Mouse (Mus musculus) neural tube, embryonic 15.5 days (tissue): ENCODE results near the gene Atp8b4. TPM values are rescaled to one million over a fixed set of nuclear protein-coding genes. Genes with fewer than 3 reads are reported as not detected.
"Not testable (repeated sequence)": the region's sequence is repeated elsewhere in the genome, so short reads cannot be mapped to it uniquely, and the experiment has no call there.

Experiments
- ATAC-seq: fragments of 200-750 bp; cut with Nextera tagmentation; 2 replicates; pipeline ENCODE4 v1.8.0; 2017; ENCODE audit warnings: mild to moderate bottlenecking, moderate TSS enrichment, moderate library complexity; ENCODE audit not compliant: low FRiP score
- H3K27ac ChIP-seq: fragments of 300-500 bp; sonication (generic); replicated peaks from 2 replicates; pipeline ENCODE4 v1.5.1; 2015; ENCODE audit warnings: mild to moderate bottlenecking, inconsistent platforms
- H3K27me3 ChIP-seq: fragments of 300-500 bp; sonication (generic); replicated peaks from 2 replicates; pipeline ENCODE4 v1.6.1; 2015; ENCODE audit warnings: inconsistent platforms
- H3K36me3 ChIP-seq: fragments of 300-500 bp; sonication (generic); 2 replicates; pipeline ENCODE4 v1.6.1; 2015; ENCODE audit warnings: inconsistent platforms
- H3K4me1 ChIP-seq: fragments of 300-500 bp; sonication (generic); 2 replicates; pipeline ENCODE4 v1.6.1; 2015; ENCODE audit warnings: inconsistent platforms
- H3K4me2 ChIP-seq: fragments of 300-500 bp; sonication (generic); 2 replicates; pipeline ENCODE4 v1.6.1; 2015; ENCODE audit warnings: inconsistent platforms, mild to moderate bottlenecking, moderate library complexity
- H3K4me3 ChIP-seq: fragments of 300-500 bp; sonication (generic); replicated peaks from 2 replicates; pipeline ENCODE4 v1.5.1; 2015; ENCODE audit warnings: mild to moderate bottlenecking, inconsistent platforms
- H3K9ac ChIP-seq: fragments of 300-500 bp; sonication (generic); replicated peaks from 2 replicates; pipeline ENCODE4 v1.6.1; 2015; ENCODE audit warnings: mild to moderate bottlenecking, inconsistent platforms
- H3K9me3 ChIP-seq: fragments of 300-500 bp; sonication (generic); replicated peaks from 2 replicates; pipeline ENCODE4 v1.6.1; 2016; ENCODE audit warnings: inconsistent platforms
- WGBS: fragments of 180-500 bp; shearing (Covaris S2); methylation state at CpG from one replicate; pipeline ENCODE4 v1.1.7; 2015; ENCODE audit warnings: mixed read lengths; 5-methylcytosine and 5-hydroxymethylcytosine counted together
- polyA plus RNA-seq: library from polyadenylated mRNA; unstranded; fragments of >200 nt; fragmentation: Nextera tagmentation; extraction: Ambion mirVana; gene quantifications from 2 replicates; pipeline ENCODE4 v1.2.1, GENCODE M21; 2015

Gene Atp8b4
- 0.08 and 3.3 TPM in 2 replicates for polyA plus RNA-seq

DNA sequence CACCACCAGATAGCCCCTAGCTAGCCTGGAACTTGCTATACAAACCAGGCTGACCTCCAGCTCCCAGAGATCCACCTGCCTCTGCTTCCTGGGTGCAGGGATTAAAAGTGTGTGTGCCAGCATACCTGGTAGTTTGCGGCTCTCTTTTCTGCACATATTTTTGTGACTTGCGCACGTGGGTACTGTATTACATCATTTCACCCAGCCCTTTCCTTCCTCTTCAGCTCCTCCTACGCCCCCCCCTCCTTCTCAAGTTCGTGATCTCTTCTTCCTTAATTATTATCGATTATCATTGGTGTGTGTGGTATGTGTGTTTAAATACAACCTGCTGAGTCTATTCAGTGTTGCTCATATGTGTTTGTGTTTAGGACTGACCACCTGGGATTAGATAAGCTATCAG lies at the start of gene Atp8b4:
Gene Atp8b4 (minus strand): TSS at position 154 of the 400 bp plus-strand sequence.
- Histone ChIP-seq H3K4me2 (no peak within 1 kb of the TSS), H3K9ac (no peak within 1 kb of the TSS), H3K4me1 (peaks cover under 1% of the 10 kb centered on the region; the same call in 1 of the 2 replicates), H3K9me3 (no peaks in the 10 kb centered on the region), H3K27me3 (no peaks in the 10 kb centered on the region), H3K4me3 (no peak within 1 kb of the TSS), H3K36me3 (no peaks in the 10 kb centered on the region), H3K27ac (no peak within 1 kb of the TSS)
- 89% methylated on average over 6 of the region's 6 CpGs for WGBS
- ATAC-seq, result no peak

GRCm38 (mm10) chr2:126549681-126550080 lies 49.2 kb upstream of the Atp8b4 start:
- no peak overlapping the region for H3K27ac ChIP-seq
- H3K9me3 ChIP-seq, result no peaks in the 10 kb centered on the region
- H3K9ac ChIP-seq, result no peak overlapping the region
- no peak overlapping the region for H3K4me2 ChIP-seq
- H3K4me3 ChIP-seq, result no peak overlapping the region
- peaks cover 27% of the 10 kb centered on the region for H3K27me3 ChIP-seq
- 86% methylated on average over 7 of the region's 7 CpGs for WGBS
- no peak for ATAC-seq
- H3K36me3 ChIP-seq, result no peaks in the 10 kb centered on the region
- peaks cover 18% of the 10 kb centered on the region for H3K4me1 ChIP-seq

GRCm38 (mm10) chr2:126546392-126546791 lies 45.9 kb upstream of the Atp8b4 start:
- 91% methylated on average over 3 of the region's 3 CpGs for WGBS

DNA sequence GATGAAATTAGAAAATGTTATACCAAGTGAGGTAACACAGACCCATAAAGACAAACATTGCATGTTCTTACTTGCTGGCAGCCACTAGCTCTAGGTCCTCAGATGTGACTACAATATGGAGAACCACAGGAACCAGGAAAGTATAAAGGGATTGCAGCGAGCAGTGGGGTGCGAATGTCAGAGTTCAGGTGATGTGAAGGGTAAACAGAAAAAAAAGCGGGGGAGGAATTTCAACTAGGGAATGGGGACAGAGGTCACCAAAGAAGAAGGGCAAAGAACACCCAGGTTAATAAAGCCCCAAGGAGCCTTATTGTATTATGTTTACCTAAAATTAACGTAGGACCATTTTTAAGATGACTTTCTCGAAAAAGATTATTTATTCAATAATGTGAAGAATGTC lies 44.8 kb upstream of the Atp8b4 start:
- H3K9me3 ChIP-seq, result no peaks in the 10 kb centered on the region
- no peaks in the 10 kb centered on the region for H3K4me1 ChIP-seq
- no peak overlapping the region for H3K4me3 ChIP-seq
- 83% methylated on average over 5 of the region's 5 CpGs for WGBS
- no peak overlapping the region for H3K4me2 ChIP-seq
- H3K27me3 ChIP-seq, result no peaks in the 10 kb centered on the region
- ATAC-seq, result no peak
- H3K36me3 ChIP-seq, result no peaks in the 10 kb centered on the region
- no peak overlapping the region for H3K27ac ChIP-seq
- H3K9ac ChIP-seq, result no peak overlapping the region

More at GRCm38 (mm10) chr2:126546392-126546791, 45.9 kb upstream of the Atp8b4 start:
- Histone ChIP-seq H3K4me1 (no peaks in the 10 kb centered on the region), H3K36me3 (no peaks in the 10 kb centered on the region), H3K27me3 (peaks cover 7% of the 10 kb centered on the region; the same call in 1 of the 2 replicates), H3K27ac (no peak overlapping the region), H3K4me2 (no peak overlapping the region), H3K9me3 (no peaks in the 10 kb centered on the region), H3K9ac (no peak overlapping the region), H3K4me3 (no peak overlapping the region)
- ATAC-seq, result no peak

GRCm38 (mm10) chr2:126542211-126542610 lies 41.7 kb upstream of the Atp8b4 start:
- no peak for ATAC-seq
- H3K27ac ChIP-seq, result no peak overlapping the region
- H3K36me3 ChIP-seq, result no peaks in the 10 kb centered on the region
- no peaks in the 10 kb centered on the region for H3K9me3 ChIP-seq
- H3K4me2 ChIP-seq, result no peak overlapping the region
- no peaks in the 10 kb centered on the region for H3K27me3 ChIP-seq
- 90% methylated on average over 5 of the region's 5 CpGs for WGBS
- H3K4me3 ChIP-seq, result no peak overlapping the region
- H3K9ac ChIP-seq, result no peak overlapping the region
- H3K4me1 ChIP-seq, result no peaks in the 10 kb centered on the region

- H3K27ac ChIP-seq, result no peak overlapping the region
- ATAC-seq, result no peak
- no peaks in the 10 kb centered on the region for H3K9me3 ChIP-seq
- H3K36me3 ChIP-seq, result no peaks in the 10 kb centered on the region
- no peak overlapping the region for H3K9ac ChIP-seq
- WGBS, result 91% methylated on average over 6 of the region's 6 CpGs
- H3K4me2 ChIP-seq, result no peak overlapping the region
- H3K4me3 ChIP-seq, result no peak overlapping the region
- H3K27me3 ChIP-seq, result no peaks in the 10 kb centered on the region
- H3K4me1 ChIP-seq, result no peaks in the 10 kb centered on the region
Measured at GRCm38 (mm10) chr2:126540390-126540925, 40.0 kb upstream of the Atp8b4 start.

DNA sequence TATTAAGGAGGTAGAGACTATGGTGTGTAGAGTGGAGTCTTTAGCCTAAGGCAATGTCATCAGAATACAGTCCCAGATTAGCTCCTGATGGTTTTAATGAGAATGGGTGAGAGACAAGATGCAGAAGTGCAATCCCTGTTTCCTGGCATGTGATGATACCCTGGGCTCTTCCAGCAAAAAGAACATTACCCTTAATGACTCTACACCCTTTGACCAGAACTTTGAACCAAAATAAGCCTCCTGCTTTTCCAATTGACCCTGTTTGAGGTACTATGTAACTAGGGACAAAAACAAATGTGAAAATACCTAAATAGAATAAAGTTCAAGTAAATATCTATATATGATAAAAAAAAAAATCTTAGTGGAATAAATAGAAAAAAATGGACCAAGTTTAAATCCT lies 37.2 kb upstream of the Atp8b4 start:
- Histone ChIP-seq H3K4me1 (no peaks in the 10 kb centered on the region), H3K4me2 (no peak overlapping the region), H3K9me3 (no peaks in the 10 kb centered on the region), H3K9ac (no peak overlapping the region), H3K36me3 (no peaks in the 10 kb centered on the region), H3K4me3 (no peak overlapping the region), H3K27ac (no peak overlapping the region), H3K27me3 (no peaks in the 10 kb centered on the region)
- no peak for ATAC-seq

DNA sequence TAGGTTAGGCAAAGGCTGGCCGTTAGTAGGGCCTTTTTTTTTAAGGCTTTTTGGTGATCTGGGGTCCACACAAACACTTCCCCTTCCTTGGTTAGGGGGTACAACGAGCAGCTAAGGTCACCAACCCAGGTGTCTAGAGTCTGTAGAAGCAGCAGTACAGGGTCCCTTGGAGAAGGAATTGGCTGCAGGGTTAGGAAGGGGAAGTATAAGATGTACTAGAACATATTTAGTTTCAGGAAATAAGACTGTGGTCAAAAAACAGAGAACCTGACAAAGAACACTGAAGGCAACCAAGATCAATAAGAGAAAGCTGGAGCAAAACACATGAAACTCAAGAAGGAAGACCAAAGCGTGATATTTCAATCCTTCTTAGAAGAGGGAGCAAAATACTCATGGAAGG lies 30.1 kb upstream of the Atp8b4 start:
- H3K9me3 ChIP-seq, result no peaks in the 10 kb centered on the region
- H3K36me3 ChIP-seq, result no peaks in the 10 kb centered on the region
- no peak overlapping the region for H3K4me3 ChIP-seq
- no peaks in the 10 kb centered on the region for H3K27me3 ChIP-seq
- ATAC-seq, result no peak
- H3K4me2 ChIP-seq, result no peak overlapping the region
- 80% methylated on average over 3 of the region's 3 CpGs for WGBS
- H3K27ac ChIP-seq, result no peak overlapping the region
- H3K4me1 ChIP-seq, result no peaks in the 10 kb centered on the region
- no peak overlapping the region for H3K9ac ChIP-seq

DNA sequence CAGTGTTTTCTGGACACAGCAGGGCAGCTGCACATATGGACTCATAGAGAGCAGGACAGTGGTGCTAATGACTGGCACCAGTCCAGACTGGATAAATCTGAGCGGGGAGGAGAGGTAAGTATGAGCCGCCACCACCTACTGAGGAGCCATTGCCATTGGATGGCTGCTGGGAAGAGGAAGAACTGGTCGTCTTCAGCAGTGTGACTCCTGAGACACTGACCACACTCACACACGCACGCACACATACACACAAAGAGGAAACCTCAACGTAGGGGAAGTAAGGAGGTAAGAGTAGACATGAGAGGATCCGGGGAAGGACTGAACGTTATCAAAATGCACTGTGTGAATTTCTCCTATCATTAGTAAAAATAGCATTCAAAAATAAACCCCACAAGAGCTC lies 27.0 kb upstream of the Atp8b4 start:
- H3K27me3 ChIP-seq, result no peaks in the 10 kb centered on the region
- no peak overlapping the region for H3K9ac ChIP-seq
- no peaks in the 10 kb centered on the region for H3K36me3 ChIP-seq
- ATAC-seq, result no peak
- no peaks in the 10 kb centered on the region for H3K9me3 ChIP-seq
- H3K4me2 ChIP-seq, result no peak overlapping the region
- no peaks in the 10 kb centered on the region for H3K4me1 ChIP-seq
- H3K4me3 ChIP-seq, result no peak overlapping the region
- WGBS, result 89% methylated on average over 8 of the region's 8 CpGs
- no peak overlapping the region for H3K27ac ChIP-seq

GRCm38 (mm10) chr2:126524271-126524670 lies 23.8 kb upstream of the Atp8b4 start:
- Histone ChIP-seq H3K9me3 (no peaks in the 10 kb centered on the region), H3K4me3 (no peak overlapping the region), H3K36me3 (no peaks in the 10 kb centered on the region), H3K4me2 (no peak overlapping the region), H3K27me3 (no peaks in the 10 kb centered on the region), H3K4me1 (no peaks in the 10 kb centered on the region), H3K9ac (no peak overlapping the region), H3K27ac (no peak overlapping the region)
- no peak for ATAC-seq
- 74% methylated on average over 2 of the region's 2 CpGs for WGBS

DNA sequence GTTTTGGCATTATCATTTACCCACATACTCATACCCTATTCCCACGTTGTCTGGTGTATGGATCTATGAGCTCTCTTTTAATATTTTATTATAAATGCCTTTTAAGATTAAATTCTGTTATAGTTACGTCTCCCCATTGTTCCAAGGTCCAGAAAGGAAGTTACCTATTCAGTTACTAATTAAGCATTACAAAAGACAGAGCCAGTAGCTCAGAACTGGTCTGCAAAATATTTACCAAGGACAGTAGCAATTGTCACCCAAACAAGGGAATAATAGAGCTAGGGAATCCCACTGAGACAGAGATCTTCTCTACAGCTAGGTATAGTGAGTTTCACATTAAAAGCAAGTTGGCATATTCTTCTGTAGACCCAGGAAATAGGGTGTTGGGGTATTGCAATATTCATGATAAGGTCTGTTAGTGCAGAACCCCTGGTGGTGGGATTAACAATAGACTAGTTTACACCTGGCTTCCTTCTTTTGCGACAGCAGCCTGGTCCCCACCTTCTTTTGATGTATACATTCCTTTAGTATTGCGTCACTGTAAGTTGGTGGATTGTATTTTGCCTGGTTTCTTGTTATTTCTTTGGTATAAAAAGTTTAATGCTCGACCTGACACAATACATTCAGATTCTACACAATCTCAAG lies 22.7 kb upstream of the Atp8b4 start:
- H3K4me2 ChIP-seq, H3K9me3 ChIP-seq, H3K36me3 ChIP-seq, ATAC-seq, H3K4me3 ChIP-seq, H3K4me1 ChIP-seq, H3K27ac ChIP-seq, H3K27me3 ChIP-seq, H3K9ac ChIP-seq: not testable (repeated sequence)
- 66% methylated on average over 5 of the region's 5 CpGs for WGBS

DNA sequence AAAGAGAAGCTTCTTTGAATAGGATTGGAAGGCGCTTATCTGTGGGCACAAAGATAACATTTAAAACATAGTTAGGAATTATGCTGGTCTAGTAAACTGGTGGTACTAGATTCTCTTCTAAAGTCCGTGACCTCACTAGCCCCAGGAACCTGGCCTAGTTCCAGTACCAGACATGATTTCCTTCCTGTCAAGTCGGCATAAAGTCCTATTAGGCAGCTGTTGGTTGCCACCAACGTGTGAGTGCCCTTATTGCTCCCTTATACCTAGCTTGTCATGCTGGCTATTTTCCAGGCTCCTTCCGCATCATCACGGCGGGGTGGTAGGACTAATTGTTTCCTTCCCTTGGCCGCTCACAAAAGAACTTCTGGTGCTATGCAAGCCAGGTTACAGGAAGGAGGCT lies 21.6 kb upstream of the Atp8b4 start:
- H3K4me1 ChIP-seq, result no peaks in the 10 kb centered on the region
- no peak overlapping the region for H3K4me3 ChIP-seq
- no peaks in the 10 kb centered on the region for H3K27me3 ChIP-seq
- no peak overlapping the region for H3K27ac ChIP-seq
- H3K36me3 ChIP-seq, result no peaks in the 10 kb centered on the region
- H3K9ac ChIP-seq, result no peak overlapping the region
- no peaks in the 10 kb centered on the region for H3K9me3 ChIP-seq
- no peak for ATAC-seq
- H3K4me2 ChIP-seq, result no peak overlapping the region
- WGBS, result 72% methylated on average over 8 of the region's 8 CpGs
